Mouse (Mus musculus) bone marrow, adult 2 months (tissue): ENCODE data around the gene Il12a.

Experiments
- CTCF ChIP-seq: fragments of 200-500 bp; IDR thresholded peaks from 2 replicates; pipeline ENCODE4 v1.5.1; 2011; ENCODE audit warnings: low read length, control low read depth; ENCODE audit not compliant: control insufficient read depth, insufficient read depth
- POLR2A ChIP-seq: fragments of 200-500 bp; IDR thresholded peaks from 2 replicates; pipeline ENCODE4 v1.6.1; 2011; ENCODE audit warnings: low read depth, mild to moderate bottlenecking, control low read depth, low read length, borderline replicate concordance; ENCODE audit not compliant: control insufficient read depth

- TF ChIP-seq CTCF (no peak), POLR2A (no peak)
Observed at GRCm38 (mm10) chr3:68695321-68695720, 4.9 kb downstream of the Il12a start.
